Mouse (Mus musculus): Measurements from ENCODE around the gene Phkg1.

DNA sequence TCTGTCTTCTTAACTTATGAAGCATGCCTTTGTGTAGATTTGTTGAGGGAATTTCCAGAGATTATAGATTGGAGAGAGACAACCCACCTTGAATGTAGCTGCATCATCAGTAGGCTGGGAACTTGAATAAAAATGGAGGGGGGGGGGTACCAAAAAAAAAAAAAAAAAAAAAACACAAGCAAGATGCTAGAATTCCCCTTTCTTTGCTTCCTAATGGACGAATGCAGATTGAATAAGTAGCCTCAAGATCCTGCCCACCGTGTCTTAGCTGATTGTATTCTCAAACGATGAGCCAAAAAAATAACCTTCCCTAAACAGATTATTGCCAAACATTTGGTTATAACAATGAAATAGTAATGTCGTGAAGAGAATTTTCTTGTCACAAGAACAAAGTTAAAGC is 9.4 kb upstream of the Phkg1 start:
- TF ChIP-seq CTCF (IDR thresholded peaks at IDR 0.05; ENCODE audit: low read depth, low read length) (no peak), POLR2AphosphoS5 (IDR thresholded peaks at IDR 0.05; ENCODE audit: insufficient replicate concordance, low read depth, low read length) (no peak), GATA1 (IDR thresholded peaks at IDR 0.05; ENCODE audit: borderline replicate concordance, low read length) (no peak), TAL1 (conservative IDR thresholded peaks at IDR 0.05; ENCODE audit: low read depth, low read length) (no peak), GATA2 (IDR thresholded peaks at IDR 0.05; ENCODE audit: borderline replicate concordance, low read depth, low read length) (no peak)

Measured in G1E (cell line).